Mouse (Mus musculus) lung, postnatal 0 days (tissue): Measurements from ENCODE around the gene Mob1a.

Experiments
- CTCF ChIP-seq: IDR thresholded peaks from 2 replicates; pipeline ENCODE4 v1.5.1; 2016; ENCODE audit warnings: antibody characterized with exemption, mild to moderate bottlenecking
- EP300 ChIP-seq: IDR thresholded peaks from 2 replicates; pipeline ENCODE4 v1.6.1; 2016; ENCODE audit warnings: antibody characterized with exemption, mild to moderate bottlenecking, control low read depth

DNA sequence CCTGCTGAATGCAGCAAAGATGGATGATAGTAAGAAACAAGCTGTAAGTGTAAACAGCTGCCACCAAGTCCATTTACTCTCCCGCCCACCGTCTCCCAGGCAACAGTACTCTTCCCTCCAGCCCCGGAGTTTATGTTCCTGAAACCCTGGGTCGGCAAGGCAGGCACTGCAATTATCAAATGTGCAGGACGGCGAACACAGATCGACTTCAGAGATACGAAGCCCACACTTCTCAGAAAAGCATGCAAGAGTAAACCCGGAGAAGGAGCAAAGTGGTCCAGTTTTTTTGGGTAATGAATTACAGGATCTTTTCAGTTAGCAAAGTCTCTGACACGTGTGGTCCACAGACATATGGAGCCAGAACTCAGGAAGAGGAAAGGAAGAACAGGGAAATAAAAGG is 9.8 kb upstream of the Mob1a start:
- TF ChIP-seq CTCF: no peak
- no peak for TF ChIP-seq EP300
